Mouse (Mus musculus) cerebellum, postnatal 14 days (tissue): Measurements from ENCODE around the gene Gjb3.
A peak's percentile ranks its signal among the peaks of the same experiment; 100 is the strongest.

Experiments used
- DNase-seq, 2 experiments: peaks; one replicate each; pipeline ENCODE4 v3.0.0; 2021; ENCODE audit warnings: mixed read lengths in 2 of 2

The Gjb3 gene

GRCm38 (mm10) chr4:127334870-127335504 lies 4.3 kb upstream of the Gjb3 start:
- DNase-seq = peak in 1 of 2 experiments; percentile 44

DNA sequence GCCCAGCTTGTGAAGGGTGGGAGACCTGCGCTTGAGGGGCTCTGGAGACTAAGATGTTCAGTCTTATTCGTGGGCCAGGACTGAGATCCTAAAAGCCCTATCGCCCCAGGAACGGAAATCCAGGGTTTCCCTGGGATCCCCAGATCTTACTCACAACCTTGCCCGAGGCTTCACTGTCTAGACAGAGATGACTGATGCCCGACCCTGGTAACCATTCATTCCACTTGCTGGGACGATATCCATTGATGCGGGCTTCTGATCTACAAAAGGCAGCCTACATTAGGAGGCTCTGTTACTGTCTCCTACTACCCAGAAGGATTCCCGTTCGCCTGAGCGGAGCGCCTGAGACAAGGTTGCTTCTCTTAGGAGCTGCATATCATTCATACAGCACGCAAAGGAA lies 527 bp upstream of the Gjb3 start:
- DNase-seq = no peak

- DNase-seq = no peak
Measured at GRCm38 (mm10) chr4:127329751-127330150, 893 bp downstream of the Gjb3 start.

GRCm38 (mm10) chr4:127329046-127329445 lies 1.6 kb downstream of the Gjb3 start:
- no peak for DNase-seq

- DNase-seq = no peak
Measured at GRCm38 (mm10) chr4:127328378-127328777, 2.3 kb downstream of the Gjb3 start.

- no peak for DNase-seq
Measured at GRCm38 (mm10) chr4:127327749-127328148, 2.9 kb downstream of the Gjb3 start.

DNA sequence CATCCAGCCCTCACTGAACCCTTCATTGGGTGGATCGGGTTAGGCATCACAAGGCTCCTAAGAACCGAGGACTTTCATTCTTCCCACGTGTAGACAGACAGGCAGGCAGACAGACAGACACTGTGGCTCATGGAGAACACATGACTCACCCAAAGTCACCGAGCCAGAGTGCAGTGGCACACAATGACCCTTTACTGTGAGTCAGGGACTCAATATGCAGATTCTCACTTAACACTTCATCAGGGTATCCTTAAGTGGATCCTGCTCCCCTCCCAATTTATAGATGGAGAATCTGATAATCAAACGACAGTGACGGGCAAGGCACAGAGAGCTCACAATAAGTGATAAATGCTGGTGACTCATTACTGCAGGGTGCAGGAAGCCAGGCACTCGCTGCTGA lies 3.4 kb downstream of the Gjb3 start:
- no peak for DNase-seq

DNA sequence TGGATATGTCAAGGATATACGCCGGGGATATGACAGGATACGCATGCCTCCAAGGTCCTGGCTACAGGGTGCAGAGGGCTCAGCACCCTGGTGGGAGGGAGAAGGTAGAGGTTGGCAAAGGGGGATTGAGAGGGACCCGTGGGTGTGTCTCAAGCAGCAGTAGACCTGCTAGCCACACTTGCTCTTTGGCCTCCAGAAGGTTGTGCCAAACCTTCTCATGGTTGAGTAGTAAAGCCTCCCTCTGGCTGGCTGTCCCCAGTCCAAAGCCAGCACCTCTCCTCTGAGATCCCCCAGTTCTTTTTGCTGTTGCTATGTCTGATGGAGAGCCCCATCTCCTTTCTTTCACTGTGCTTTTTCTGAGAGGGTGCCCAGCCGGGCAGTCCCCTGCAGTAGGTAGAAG lies 5.4 kb downstream of the Gjb3 start:
- no peak for DNase-seq

DNA sequence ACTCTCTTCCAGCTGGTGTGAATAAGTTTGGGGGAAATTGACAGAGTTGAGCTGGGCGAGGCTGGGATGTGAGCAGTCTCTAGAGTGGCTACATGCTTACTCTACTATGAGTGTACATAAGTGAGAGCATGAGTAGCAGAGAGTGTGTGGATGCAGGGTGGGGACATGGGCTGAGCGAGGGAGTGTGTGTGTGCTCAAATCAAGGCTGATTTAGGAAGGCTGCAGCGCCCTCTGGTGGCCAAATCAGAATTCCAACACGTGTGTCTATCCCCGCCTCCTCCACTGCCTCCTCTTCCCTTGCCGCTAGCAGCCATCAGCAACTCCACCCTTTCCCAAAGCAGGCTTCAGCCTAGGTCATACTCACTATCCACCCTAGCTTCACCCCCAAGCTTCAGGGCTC lies 5.9 kb downstream of the Gjb3 start:
- DNase-seq = peak; percentile 88 to 96

DNA sequence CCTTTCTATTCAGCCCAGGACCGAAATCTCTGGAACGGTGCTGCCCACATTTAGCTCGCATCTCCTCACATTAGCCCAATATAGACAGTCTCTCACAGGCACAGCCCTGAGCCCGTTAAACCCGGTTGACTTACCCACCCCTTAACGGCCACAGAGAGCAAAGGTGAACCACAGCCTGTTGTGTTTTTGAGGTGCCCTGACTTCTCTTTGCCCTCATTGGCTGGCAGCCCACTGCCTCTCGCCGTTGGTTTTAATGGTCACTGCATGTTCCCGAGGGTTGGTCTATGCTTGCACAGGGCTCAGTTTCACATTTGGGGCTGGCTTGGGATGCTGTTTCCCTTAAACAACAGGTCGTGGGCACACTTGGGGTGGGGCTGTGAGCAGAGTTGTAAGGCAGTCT lies 6.3 kb downstream of the Gjb3 start:
- DNase-seq = no peak

GRCm38 (mm10) chr4:127323651-127324050 lies 7.0 kb downstream of the Gjb3 start:
- no peak for DNase-seq

- peak; percentile 87 to 91 for DNase-seq
Measured at GRCm38 (mm10) chr4:127319613-127320012, 11.0 kb downstream of the Gjb3 start.

- DNase-seq = peak in 1 of 2 experiments; percentile 30
Measured at GRCm38 (mm10) chr4:127317143-127317542, 13.5 kb downstream of the Gjb3 start.

DNA sequence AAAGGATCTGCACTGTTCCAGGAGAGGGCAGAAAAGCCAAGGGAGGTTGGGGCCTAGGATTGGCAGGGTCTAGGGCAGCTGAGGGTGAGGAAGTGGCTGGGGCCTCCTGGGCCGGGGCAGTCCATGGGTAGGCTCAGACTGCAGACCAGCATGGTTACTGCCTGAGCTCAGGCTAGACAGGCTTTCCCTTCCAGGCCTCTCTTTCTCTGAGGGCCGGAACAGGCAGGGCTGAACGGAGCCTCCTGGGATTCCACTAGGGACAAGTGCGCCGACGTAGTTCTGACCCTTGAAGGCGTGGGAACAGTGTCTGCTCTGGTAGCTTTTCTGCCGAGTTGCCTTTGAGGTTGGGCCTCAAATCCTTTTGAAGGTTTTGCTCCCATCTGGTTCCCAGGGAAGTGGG lies 14.9 kb downstream of the Gjb3 start:
- no peak for DNase-seq

GRCm38 (mm10) chr4:127314585-127314984 lies 16.1 kb downstream of the Gjb3 start:
- DNase-seq = no peak

GRCm38 (mm10) chr4:127313861-127314260 lies 16.8 kb downstream of the Gjb3 start, which contains the start of gene Gja4:
Gene Gja4, minus strand, starts transcription at chr4:127314039.
- DNase-seq = peak; percentile 71 to 72

GRCm38 (mm10) chr4:127312349-127312748 lies 18.3 kb downstream of the Gjb3 start:
- DNase-seq = no peak

- peak in 1 of 2 experiments; percentile 46 for DNase-seq
Measured at GRCm38 (mm10) chr4:127311561-127311960, 19.1 kb downstream of the Gjb3 start.

DNA sequence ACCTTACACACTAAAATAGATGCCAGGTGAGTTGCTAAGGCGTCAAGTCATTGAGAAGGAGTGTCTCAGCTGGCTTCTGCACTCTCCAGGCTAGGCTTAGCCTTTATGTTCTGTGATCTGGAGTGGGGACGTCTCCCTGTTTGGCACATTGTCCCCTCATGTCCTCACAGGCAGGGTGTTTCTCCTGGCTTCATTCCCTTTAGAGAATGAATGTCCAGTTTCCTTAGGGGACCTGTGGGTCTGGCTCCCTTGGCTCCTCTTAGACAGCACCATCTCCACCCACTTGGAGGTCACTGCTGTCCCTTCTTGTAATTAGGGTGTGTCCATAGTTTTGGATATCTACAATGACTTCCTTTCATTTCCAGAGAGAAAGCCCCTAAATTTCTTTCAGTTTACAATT lies 23.7 kb downstream of the Gjb3 start:
- no peak for DNase-seq

GRCm38 (mm10) chr4:127303796-127304195 lies 26.8 kb downstream of the Gjb3 start:
- DNase-seq = no peak

DNA sequence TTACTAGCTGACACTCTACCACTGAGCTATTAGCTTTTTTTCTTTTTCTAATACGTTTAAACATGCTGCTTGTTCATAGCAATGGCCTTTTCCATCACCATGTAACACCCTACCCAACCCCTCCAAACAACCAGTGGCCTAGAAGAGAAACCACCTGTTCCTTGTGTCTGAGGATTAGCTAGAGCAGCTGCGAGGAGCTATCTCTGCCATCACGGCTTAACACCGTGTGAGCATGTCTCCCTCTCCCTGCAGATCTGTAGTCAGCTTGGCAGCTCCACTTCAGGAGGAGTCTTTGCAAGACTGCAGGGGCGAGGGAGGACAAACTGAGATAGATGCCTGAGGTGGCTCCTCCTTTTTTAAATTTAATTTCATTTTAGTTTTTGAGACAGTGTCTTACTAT lies 30.1 kb downstream of the Gjb3 start:
- no peak for DNase-seq

GRCm38 (mm10) chr4:127292631-127293030 lies 38.0 kb downstream of the Gjb3 start:
- no peak for DNase-seq

- DNase-seq = no peak
Measured at GRCm38 (mm10) chr4:127289039-127289548, 41.5 kb downstream of the Gjb3 start.

DNA sequence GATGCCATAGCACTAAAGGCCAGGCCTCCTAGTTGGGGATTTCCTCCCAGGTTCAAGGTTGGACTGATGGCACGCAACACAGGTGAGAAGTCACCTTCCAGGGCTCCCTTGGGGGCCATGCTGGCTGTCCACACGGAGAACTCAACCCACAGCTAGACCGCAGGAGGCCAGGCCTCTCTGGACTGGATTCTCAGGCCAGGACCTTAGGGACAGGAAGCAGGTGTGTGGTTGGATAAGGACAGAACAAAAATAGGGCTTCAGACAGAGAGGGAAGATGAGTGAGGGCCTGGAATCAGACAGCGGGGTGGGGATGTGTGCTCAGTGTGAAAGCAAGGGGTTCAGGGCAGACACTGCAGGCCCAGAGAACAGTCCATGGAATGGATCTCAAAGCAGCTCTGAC lies 43.7 kb downstream of the Gjb3 start:
- DNase-seq = no peak

DNA sequence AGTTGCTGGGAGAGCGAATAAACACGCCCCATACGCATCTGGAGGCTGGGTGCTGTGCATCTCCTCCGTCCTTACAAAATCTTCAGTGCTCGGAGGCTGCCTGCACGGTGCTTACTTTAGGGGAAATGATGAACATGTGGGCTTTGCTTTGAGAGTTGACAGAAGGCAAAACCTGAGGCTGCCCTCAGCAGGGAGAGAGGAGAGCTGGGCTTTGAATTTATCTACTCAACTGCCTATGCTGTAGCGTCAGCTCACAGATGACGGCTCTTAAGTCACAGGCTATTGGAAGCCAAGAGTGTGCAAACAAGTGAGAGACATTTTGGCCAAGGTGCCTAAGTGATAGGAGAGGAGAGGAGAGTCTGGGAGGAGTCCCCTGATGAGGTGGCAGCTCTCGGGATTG lies 51.4 kb downstream of the Gjb3 start:
- DNase-seq = no peak
